Mouse (Mus musculus): ENCODE results near the gene Rab31. TPM values are rescaled to one million over a fixed set of nuclear protein-coding genes. Genes with fewer than 3 reads are reported as not detected.

Rab31 gene
- polyA plus RNA-seq, 1 experiment from 2014 or later = 39.2 TPM

- Histone ChIP-seq H3K9ac (replicated peaks; ENCODE audit: low read depth, low read length) (no peak overlapping the region), H3K36me3 (ENCODE audit: control insufficient read depth, insufficient read depth, low read length) (no peaks in the 10 kb centered on the region), H3K9me3 (ENCODE audit: control insufficient read depth, low read depth, low read length) (peaks cover 10% of the 10 kb centered on the region; the same call in 1 of the 2 replicates), H3K4me3 (ENCODE audit: low read depth, low read length) (no peak overlapping the region), H3K27ac (ENCODE audit: low read length) (no peak overlapping the region), H3K4me2 (replicated peaks; ENCODE audit: low read depth, low read length) (no peak overlapping the region), H3K4me1 (ENCODE audit: control insufficient read depth, insufficient read depth, low read length) (no peaks in the 10 kb centered on the region), H3K27me3 (ENCODE audit: control insufficient read depth, insufficient read depth, low read length) (no peaks in the 10 kb centered on the region)
- ATAC-seq (ENCODE audit: insufficient number of reproducible peaks, insufficient read depth, low FRiP score, low read depth) = no peak
- 64% methylated on average over 8 of the region's 8 CpGs for WGBS
Observed at GRCm38 (mm10) chr17:65714060-65714459, 58.5 kb downstream of the Rab31 start.

- no peak overlapping the region for H3K4me3 ChIP-seq (ENCODE audit: low read depth, low read length)
- no peak overlapping the region for H3K9ac ChIP-seq (replicated peaks; ENCODE audit: low read depth, low read length)
- peaks cover 10% of the 10 kb centered on the region; the same call in 1 of the 2 replicates for H3K9me3 ChIP-seq (ENCODE audit: control insufficient read depth, low read depth, low read length)
- no peak for ATAC-seq (ENCODE audit: insufficient number of reproducible peaks, insufficient read depth, low FRiP score, low read depth)
- WGBS = 94% methylated on average over 13 of the region's 13 CpGs
- H3K4me2 ChIP-seq (replicated peaks; ENCODE audit: low read depth, low read length) = no peak overlapping the region
- no peaks in the 10 kb centered on the region for H3K36me3 ChIP-seq (ENCODE audit: control insufficient read depth, insufficient read depth, low read length)
- H3K27ac ChIP-seq (ENCODE audit: low read length) = no peak overlapping the region
- H3K4me1 ChIP-seq (ENCODE audit: control insufficient read depth, insufficient read depth, low read length) = no peaks in the 10 kb centered on the region
- H3K27me3 ChIP-seq (ENCODE audit: control insufficient read depth, insufficient read depth, low read length) = no peaks in the 10 kb centered on the region
Observed at GRCm38 (mm10) chr17:65712861-65713535, 59.6 kb downstream of the Rab31 start.

DNA sequence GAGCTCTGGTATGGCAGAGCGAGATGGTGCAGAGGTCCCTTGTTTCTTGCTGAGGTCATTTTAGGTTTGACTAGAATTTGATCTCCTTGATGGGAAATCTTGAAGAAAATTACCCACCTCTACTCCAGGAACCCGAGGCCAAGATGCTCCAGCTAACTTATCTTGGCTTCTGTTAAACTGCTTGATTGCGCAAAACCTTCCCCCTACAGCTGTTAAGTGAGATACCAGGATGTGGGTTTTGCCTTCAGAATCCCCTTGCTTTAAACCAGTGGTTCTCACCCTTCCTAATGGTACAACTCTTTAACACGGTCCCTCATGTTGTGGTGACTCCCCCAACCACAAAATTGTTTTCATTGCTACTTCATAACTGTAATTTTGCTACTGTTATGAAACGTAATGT lies 60.8 kb downstream of the Rab31 start:
- H3K9me3 ChIP-seq (ENCODE audit: control insufficient read depth, low read depth, low read length) = peaks cover 10% of the 10 kb centered on the region; the same call in 1 of the 2 replicates
- no peaks in the 10 kb centered on the region for H3K36me3 ChIP-seq (ENCODE audit: control insufficient read depth, insufficient read depth, low read length)
- ATAC-seq (ENCODE audit: insufficient number of reproducible peaks, insufficient read depth, low FRiP score, low read depth) = no peak
- H3K27me3 ChIP-seq (ENCODE audit: control insufficient read depth, insufficient read depth, low read length) = no peaks in the 10 kb centered on the region
- no peak overlapping the region for H3K9ac ChIP-seq (replicated peaks; ENCODE audit: low read depth, low read length)
- WGBS = 98% methylated on average over 5 of the region's 5 CpGs
- H3K4me2 ChIP-seq (replicated peaks; ENCODE audit: low read depth, low read length) = no peak overlapping the region
- no peak overlapping the region for H3K27ac ChIP-seq (ENCODE audit: low read length)
- H3K4me3 ChIP-seq (ENCODE audit: low read depth, low read length) = no peak overlapping the region
- no peaks in the 10 kb centered on the region for H3K4me1 ChIP-seq (ENCODE audit: control insufficient read depth, insufficient read depth, low read length)

DNA sequence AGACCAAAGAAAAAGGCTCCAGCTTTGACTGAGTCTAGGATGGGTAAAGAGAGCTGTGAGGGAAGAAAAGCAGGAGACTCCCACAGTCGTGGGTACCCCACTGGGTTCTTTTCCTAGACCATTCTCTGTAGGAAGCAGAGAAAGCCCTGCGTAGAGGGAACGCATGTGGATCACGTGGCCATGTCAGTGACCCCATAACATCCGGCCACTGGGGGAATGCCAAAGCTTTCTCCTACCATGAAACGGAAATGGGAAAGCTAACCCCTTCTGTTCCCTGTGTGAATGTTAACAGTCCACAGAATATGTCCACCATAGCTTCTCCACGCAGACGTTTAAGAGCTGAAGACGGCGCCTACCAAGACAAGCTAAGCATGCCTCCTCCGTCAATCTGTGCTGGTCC lies 62.0 kb downstream of the Rab31 start:
- Histone ChIP-seq H3K9ac (replicated peaks; ENCODE audit: low read depth, low read length) (no peak overlapping the region), H3K4me2 (replicated peaks; ENCODE audit: low read depth, low read length) (no peak overlapping the region), H3K27ac (ENCODE audit: low read length) (no peak overlapping the region), H3K27me3 (ENCODE audit: control insufficient read depth, insufficient read depth, low read length) (no peaks in the 10 kb centered on the region), H3K4me3 (ENCODE audit: low read depth, low read length) (no peak overlapping the region), H3K9me3 (ENCODE audit: control insufficient read depth, low read depth, low read length) (peaks cover 10% of the 10 kb centered on the region; the same call in 1 of the 2 replicates), H3K36me3 (ENCODE audit: control insufficient read depth, insufficient read depth, low read length) (no peaks in the 10 kb centered on the region), H3K4me1 (ENCODE audit: control insufficient read depth, insufficient read depth, low read length) (no peaks in the 10 kb centered on the region)
- ATAC-seq (ENCODE audit: insufficient number of reproducible peaks, insufficient read depth, low FRiP score, low read depth) = no peak
- WGBS = 93% methylated on average over 11 of the region's 11 CpGs

- H3K27me3 ChIP-seq (ENCODE audit: control insufficient read depth, insufficient read depth, low read length) = no peaks in the 10 kb centered on the region
- WGBS = 79% methylated on average over 5 of the region's 5 CpGs
- no peak for ATAC-seq (ENCODE audit: insufficient number of reproducible peaks, insufficient read depth, low FRiP score, low read depth)
- no peak overlapping the region for H3K27ac ChIP-seq (ENCODE audit: low read length)
- H3K9me3 ChIP-seq (ENCODE audit: control insufficient read depth, low read depth, low read length) = peaks cover under 1% of the 10 kb centered on the region; the same call in 1 of the 2 replicates
- H3K4me2 ChIP-seq (replicated peaks; ENCODE audit: low read depth, low read length) = no peak overlapping the region
- H3K4me3 ChIP-seq (ENCODE audit: low read depth, low read length) = no peak overlapping the region
- H3K4me1 ChIP-seq (ENCODE audit: control insufficient read depth, insufficient read depth, low read length) = 0 out of 2 replicates have a peak, but pooled peaks cover 3% of the 10 kb centered on the region
- H3K36me3 ChIP-seq (ENCODE audit: control insufficient read depth, insufficient read depth, low read length) = no peaks in the 10 kb centered on the region
- H3K9ac ChIP-seq (replicated peaks; ENCODE audit: low read depth, low read length) = no peak overlapping the region
Observed at GRCm38 (mm10) chr17:65706220-65706619, 66.3 kb downstream of the Rab31 start.

- H3K9me3 ChIP-seq (ENCODE audit: control insufficient read depth, low read depth, low read length) = no peaks in the 10 kb centered on the region
- ATAC-seq (ENCODE audit: insufficient number of reproducible peaks, insufficient read depth, low FRiP score, low read depth) = no peak
- H3K9ac ChIP-seq (replicated peaks; ENCODE audit: low read depth, low read length) = no peak overlapping the region
- H3K4me2 ChIP-seq (replicated peaks; ENCODE audit: low read depth, low read length) = no peak overlapping the region
- H3K4me3 ChIP-seq (ENCODE audit: low read depth, low read length) = no peak overlapping the region
- WGBS = 69% methylated on average over 13 of the region's 13 CpGs
- no peak overlapping the region for H3K27ac ChIP-seq (ENCODE audit: low read length)
- 0 out of 2 replicates have a peak, but pooled peaks cover 3% of the 10 kb centered on the region for H3K4me1 ChIP-seq (ENCODE audit: control insufficient read depth, insufficient read depth, low read length)
- no peaks in the 10 kb centered on the region for H3K36me3 ChIP-seq (ENCODE audit: control insufficient read depth, insufficient read depth, low read length)
- H3K27me3 ChIP-seq (ENCODE audit: control insufficient read depth, insufficient read depth, low read length) = no peaks in the 10 kb centered on the region
Observed at GRCm38 (mm10) chr17:65703527-65704391, 68.8 kb downstream of the Rab31 start.

DNA sequence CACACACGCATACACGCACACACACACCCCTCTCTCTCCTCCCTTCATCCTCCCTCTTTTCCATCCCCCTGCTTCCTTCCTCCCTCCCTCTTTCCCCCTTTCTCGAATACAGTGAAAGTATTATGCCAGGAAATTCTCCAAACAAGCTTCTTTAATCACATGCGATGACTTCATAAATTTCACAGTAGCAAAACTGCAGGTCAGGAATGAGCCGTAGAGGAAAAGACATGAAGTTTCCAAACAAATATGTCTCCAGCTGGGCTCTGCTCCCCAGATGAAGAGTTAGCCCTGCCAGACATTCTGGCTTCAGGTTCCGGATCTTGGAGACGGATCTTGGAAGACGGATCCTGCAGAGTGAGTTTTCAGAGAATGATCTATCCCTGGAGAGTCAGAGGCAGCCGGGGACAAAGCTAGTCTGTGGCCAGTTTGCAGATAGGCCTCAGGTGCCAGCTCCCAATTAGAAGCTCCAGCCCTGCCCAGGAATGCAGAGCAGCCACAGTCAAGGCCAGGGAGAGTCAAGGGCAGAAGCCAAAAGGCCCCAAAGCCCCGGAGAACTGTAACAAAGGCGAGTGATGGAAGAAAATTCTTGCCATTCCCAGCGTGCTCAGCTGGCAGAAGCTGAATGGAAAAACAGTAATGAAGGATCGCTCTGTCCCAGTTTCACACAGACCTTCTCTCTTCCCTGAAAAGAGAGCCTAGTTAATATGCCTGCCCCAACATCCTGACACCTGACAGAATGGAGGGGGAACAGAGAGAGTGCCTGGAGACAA lies 70.6 kb downstream of the Rab31 start:
- Histone ChIP-seq H3K4me3 (ENCODE audit: low read depth, low read length) (no peak overlapping the region), H3K36me3 (ENCODE audit: control insufficient read depth, insufficient read depth, low read length) (no peaks in the 10 kb centered on the region), H3K9ac (replicated peaks; ENCODE audit: low read depth, low read length) (no peak overlapping the region), H3K27me3 (ENCODE audit: control insufficient read depth, insufficient read depth, low read length) (no peaks in the 10 kb centered on the region), H3K27ac (ENCODE audit: low read length) (peak overlapping the region; percentile 77; the same call in 1 of the 2 replicates), H3K9me3 (ENCODE audit: control insufficient read depth, low read depth, low read length) (no peaks in the 10 kb centered on the region), H3K4me2 (replicated peaks; ENCODE audit: low read depth, low read length) (no peak overlapping the region), H3K4me1 (ENCODE audit: control insufficient read depth, insufficient read depth, low read length) (0 out of 2 replicates have a peak, but pooled peaks cover 3% of the 10 kb centered on the region)
- peak; percentile 53; the same call in 1 of the 2 replicates for ATAC-seq (ENCODE audit: insufficient number of reproducible peaks, insufficient read depth, low FRiP score, low read depth)
- 37% methylated on average over 13 of the region's 13 CpGs for WGBS

GRCm38 (mm10) chr17:65701356-65701755 lies 71.2 kb downstream of the Rab31 start:
- Histone ChIP-seq H3K4me2 (replicated peaks; ENCODE audit: low read depth, low read length) (no peak overlapping the region), H3K27me3 (ENCODE audit: control insufficient read depth, insufficient read depth, low read length) (no peaks in the 10 kb centered on the region), H3K9ac (replicated peaks; ENCODE audit: low read depth, low read length) (no peak overlapping the region), H3K4me3 (ENCODE audit: low read depth, low read length) (no peak overlapping the region), H3K27ac (ENCODE audit: low read length) (peak overlapping the region; percentile 77; the same call in 1 of the 2 replicates), H3K4me1 (ENCODE audit: control insufficient read depth, insufficient read depth, low read length) (0 out of 2 replicates have a peak, but pooled peaks cover 3% of the 10 kb centered on the region), H3K9me3 (ENCODE audit: control insufficient read depth, low read depth, low read length) (no peaks in the 10 kb centered on the region), H3K36me3 (ENCODE audit: control insufficient read depth, insufficient read depth, low read length) (no peaks in the 10 kb centered on the region)
- WGBS = 79% methylated on average over 8 of the region's 8 CpGs
- ATAC-seq (ENCODE audit: insufficient number of reproducible peaks, insufficient read depth, low FRiP score, low read depth) = no peak

Data from stomach, embryonic 14.5 days (tissue).